Mouse (Mus musculus) mature B cell (primary cell): ENCODE data around the gene Dlg2.

Experiments used
- in situ Hi-C: fragments of 300-500 bp; cut with MboI; formaldehyde crosslinking; loops from 2 replicates; pipeline ENCODE4 v1.14.3; 2019

Gene Dlg2

GRCm38 (mm10) chr7:90539481-90540402, 63.3 kb downstream of the Dlg2 start:
- in situ Hi-C loops, result no loop called here

DNA sequence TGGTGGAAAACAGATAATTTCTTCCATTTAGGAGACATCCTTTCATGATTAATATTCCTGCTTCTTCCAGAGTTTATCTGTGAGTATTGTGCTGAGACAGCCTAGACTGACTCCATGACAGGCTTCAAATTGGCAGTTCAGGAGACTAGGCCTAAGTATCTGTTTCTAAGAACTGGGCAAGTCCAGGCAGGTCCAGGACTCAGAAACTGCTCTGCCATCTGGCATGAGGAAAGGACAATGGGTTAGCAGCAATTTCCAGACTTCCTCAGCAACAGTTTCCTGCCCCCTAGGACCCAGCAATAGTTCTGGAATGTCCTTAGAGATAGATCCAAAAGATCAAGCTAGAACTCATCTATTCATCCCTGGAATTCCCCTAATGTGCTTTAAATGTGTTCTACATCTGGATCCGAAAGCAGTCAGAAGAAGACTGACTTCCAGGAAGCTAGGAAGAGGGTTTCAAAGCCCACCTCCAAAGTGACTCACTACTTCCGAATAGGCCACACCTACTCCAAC, 64.4 kb downstream of the Dlg2 start:
- in situ Hi-C loops, result no loop called here

DNA sequence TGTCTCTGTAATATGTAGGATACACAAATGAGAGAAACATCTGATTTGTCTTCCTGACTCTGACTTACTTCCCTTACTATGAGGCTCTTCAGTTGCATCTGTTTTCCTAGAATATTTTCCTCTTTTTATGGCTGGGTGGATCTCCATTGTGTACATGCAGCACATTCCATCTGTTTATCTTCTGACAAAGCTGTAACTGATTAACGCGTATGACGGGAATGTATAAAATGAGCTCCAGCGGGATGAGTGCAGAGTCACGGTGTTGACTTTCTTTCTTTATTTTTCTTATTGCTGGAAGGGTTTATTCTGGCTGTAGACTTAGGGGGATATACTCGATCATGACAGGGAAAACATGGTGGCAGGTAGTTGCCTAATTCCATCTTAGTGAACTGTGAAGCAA, 76.9 kb downstream of the Dlg2 start:
- in situ Hi-C loops, result no loop called here

- in situ Hi-C loops, result no loop called here
Measured at GRCm38 (mm10) chr7:90554421-90554820, 77.9 kb downstream of the Dlg2 start.

- in situ Hi-C loops, result no loop called here
Measured at GRCm38 (mm10) chr7:90569130-90569529, 92.7 kb downstream of the Dlg2 start.

DNA sequence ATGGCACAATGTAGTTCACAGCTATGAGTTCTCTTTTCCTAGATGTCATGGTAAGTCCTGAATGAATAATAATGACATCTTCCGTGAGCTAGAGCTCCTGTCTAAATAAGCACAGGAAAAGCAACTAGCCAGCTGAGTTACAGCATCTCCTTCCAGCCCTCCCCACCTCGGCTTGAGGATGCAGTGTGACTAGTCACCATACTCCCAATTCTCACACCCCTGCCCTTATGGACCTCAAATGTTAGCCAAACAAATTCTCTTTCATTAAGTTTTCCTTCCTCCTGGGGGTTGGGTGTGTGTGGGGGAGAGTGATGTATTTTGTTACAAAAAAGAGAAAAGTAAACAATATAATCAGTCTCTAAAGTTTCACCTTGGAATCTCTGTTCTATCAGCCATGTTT, 111.3 kb downstream of the Dlg2 start:
- in situ Hi-C loops, result no loop called here

DNA sequence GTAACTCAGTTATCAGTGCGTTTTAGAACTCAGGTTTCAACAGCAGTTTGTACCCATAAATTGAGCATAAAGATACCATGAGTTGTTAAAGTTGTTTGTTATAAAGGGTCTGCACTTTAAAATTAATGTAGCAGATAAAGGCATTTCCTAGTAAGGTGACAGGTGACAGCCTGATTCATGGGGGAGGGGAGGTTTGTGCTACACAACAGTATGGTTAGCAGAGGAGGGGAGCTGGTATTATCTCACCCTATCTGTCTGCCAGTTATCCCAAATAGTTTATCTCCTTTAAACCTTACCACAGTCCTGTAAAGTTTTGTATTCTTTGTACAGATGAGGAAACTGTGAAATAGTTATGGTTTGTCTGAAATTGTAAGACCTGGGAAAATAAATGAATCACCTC, 111.8 kb downstream of the Dlg2 start:
- in situ Hi-C loops, result no loop called here

DNA sequence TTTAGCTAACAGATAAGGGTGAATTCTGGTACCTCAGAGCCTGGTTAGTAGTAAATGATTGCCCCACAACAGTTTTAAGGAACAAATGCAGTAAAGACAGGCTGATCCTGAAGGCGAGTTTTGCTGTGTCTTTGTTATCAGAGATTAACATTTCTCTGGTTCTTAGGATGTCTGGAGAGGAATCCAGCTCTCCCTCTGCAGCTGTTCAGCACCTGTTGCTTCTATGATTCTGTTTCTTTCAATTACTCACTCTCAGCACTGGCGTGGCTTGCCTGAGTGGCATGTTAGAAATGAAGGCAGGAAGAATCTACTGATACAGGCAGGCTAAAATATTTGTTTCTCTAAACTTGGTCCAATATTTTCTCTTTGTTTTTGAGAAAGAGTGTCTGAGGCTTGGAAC, 133.3 kb downstream of the Dlg2 start:
- in situ Hi-C loops, result no loop called here

DNA sequence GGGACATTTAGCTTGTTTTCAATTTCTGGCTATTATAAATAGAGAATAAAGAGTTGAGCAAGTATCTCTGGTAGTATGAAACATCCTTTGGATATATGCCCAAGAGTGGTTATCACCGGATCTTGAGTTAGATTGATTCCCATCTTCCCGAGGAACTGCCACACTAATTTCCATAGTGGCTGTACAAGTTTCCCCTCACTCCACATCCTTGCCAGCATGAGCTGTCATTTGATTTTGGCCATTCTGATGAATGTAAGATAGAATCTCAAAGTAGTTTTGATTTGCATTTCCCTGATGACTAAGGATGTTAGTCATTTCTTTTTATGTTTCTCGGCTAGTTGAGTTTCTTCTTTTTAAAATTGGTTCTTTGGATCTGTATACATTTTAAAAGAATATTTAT, 154.1 kb downstream of the Dlg2 start:
- in situ Hi-C loops, result no loop called here

DNA sequence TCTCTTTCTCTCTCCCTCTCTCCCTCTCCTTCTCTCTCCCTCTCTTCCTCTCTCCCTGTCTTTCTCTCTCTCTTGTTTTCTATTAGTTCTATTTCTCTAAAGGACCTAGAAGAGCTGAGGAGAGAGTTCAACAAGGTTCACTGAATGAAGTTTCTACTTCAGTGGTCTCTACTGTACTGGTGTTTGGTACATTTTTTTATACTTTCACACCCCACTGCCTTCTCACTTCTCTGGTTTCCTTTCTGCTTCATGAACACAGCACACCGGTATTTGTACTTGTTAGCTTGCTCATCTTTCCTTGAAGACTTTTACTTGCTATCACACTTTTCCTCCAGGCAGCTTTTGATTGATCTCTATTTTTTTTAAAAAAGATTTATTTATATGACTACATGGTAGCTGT, 173.0 kb downstream of the Dlg2 start:
- in situ Hi-C loops, result no loop called here

GRCm38 (mm10) chr7:90651128-90651527, 174.7 kb downstream of the Dlg2 start:
- in situ Hi-C loops, result no loop called here

DNA sequence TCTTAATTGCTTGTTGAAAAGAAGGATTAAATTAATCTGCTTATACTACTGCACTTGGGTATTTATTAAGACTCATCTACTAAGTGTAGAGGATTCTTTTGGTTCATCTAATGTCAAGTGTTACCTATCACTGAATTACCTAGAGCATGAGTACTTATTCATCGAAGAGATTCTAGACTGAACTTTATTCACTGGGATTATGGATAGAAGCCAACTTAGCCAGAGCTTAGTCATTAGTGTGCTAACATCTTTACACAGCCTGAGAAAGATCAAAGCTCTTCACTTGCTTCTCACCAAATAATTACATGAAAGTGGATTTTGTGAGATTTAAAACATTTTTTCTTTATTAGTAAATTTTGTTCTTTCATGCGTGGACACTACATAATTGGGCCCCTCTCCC, 175.1 kb downstream of the Dlg2 start:
- in situ Hi-C loops, result no loop called here

DNA sequence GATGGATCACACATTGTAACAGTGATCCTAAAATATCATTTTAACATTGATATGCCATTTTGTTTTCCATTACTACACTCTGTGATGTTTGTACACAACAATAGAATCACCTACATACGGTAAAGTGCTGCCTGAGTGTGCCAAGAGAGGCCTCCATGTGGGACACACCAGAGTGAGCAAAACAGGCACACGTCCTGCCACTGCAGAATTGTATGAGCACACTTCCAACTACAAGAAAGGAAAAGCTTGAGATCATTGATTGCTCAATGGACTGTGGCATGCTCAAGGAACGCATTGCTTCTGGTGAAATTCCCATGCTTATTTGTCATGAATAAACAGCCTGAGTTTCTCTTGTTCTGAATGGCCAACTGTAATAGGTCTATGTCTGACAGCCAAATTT, 182.1 kb downstream of the Dlg2 start:
- in situ Hi-C loops, result no loop called here

- in situ Hi-C loops, result no loop called here
Measured at GRCm38 (mm10) chr7:90694050-90694449, 217.6 kb downstream of the Dlg2 start.

DNA sequence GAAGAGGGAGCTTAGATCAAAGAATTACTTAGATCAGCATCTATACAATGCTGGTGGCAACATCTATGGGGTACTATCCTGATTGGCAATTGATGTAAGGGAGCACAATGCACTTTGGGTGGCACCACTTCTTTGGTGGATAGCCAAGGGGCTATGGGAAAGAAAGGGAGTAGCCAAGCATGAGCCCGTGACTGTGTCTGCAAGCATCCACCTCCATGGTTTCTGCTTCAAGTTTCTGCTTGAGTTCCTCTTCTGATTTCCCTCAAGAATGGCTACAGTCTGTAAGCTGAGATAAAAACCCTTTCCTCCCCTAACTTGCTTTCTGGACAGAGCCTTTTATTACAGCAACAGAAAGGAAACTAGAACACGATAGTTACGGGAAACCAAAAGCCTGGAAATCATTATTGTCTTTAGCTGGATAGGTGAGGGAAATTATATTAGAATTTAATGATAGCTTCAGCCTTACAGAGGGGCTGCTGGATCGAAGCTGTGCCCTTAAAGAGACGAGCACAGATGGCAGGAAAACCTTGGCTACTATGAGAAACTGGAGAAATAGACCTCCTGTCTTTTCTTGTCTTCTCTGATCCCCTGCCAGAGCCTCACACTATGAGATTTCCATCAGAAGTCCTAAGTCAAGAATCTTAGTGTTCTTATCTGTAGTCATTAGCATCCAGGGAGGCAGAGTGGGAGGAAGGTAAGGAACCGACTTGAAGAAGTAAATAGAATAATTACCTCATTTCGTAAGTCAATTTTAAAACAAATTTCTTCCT, 219.9 kb downstream of the Dlg2 start:
- in situ Hi-C loops, result no loop called here

DNA sequence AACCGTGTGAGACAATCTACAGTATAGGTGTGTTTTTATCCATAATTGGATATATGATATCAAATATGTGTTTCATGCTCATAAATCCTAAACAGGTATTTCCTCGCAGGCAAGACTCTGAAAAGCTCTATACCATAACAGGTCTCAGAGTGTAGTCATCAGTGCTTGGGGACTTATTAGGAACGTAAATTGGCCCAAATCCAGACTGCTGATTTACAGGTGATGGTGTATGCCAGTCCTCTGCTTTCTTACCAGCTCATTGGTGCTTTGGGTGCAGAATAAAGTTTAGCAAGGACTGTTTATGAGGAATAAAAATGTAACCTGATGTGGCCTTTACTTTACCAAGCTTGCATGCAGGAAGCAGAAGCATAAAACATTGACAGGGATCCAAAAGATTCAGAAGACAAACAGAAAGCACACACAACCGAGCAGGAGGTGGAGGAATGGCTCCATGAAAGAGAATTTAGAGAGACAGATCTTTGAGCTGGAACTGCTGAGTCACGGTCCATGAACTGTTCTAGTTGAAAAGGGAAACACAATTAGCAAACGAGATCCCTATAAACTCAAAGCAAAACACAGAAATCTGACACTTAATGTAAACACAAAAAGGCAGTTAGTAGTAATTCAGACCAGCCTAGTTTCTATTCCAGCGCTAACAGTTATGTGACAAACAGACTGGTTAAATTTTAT, 226.8 kb downstream of the Dlg2 start:
- in situ Hi-C loops, result no loop called here

GRCm38 (mm10) chr7:90703951-90704350, 227.5 kb downstream of the Dlg2 start:
- in situ Hi-C loops, result no loop called here

- in situ Hi-C loops, result no loop called here
Measured at GRCm38 (mm10) chr7:90734086-90734485, 257.6 kb downstream of the Dlg2 start.

GRCm38 (mm10) chr7:90736369-90736768, 259.9 kb downstream of the Dlg2 start:
- in situ Hi-C loops, result no loop called here

GRCm38 (mm10) chr7:90748636-90749035, 272.2 kb downstream of the Dlg2 start:
- in situ Hi-C loops, result no loop called here

GRCm38 (mm10) chr7:90787945-90788344, 311.5 kb downstream of the Dlg2 start:
- in situ Hi-C loops, result no loop called here

DNA sequence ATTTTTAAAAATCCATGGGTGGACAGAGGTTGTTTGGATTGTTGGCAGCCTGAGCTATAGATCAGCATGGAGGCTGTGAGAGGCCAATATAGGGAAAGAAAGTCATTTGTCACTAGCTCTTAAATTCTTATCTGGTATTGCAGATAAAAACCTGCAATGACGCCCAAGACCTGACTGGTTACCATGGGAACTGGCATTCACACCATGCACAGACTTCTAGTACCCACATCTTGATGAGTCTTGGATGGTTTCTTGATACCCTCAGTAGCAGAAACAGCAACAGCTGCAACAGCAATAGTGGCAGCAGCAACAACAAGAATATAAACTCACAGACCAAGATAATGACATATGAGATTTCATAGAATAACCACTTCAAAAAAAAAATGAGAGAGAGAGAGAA, 315.1 kb downstream of the Dlg2 start:
- in situ Hi-C loops, result no loop called here
